Mouse (Mus musculus): Measurements from ENCODE around the gene Cep164. TPM values are rescaled to one million over a fixed set of nuclear protein-coding genes. Genes with fewer than 3 reads are reported as not detected.

Cep164 gene
- polyA plus RNA-seq, 1 experiment from 2014 or later: 24.1 TPM

DNA sequence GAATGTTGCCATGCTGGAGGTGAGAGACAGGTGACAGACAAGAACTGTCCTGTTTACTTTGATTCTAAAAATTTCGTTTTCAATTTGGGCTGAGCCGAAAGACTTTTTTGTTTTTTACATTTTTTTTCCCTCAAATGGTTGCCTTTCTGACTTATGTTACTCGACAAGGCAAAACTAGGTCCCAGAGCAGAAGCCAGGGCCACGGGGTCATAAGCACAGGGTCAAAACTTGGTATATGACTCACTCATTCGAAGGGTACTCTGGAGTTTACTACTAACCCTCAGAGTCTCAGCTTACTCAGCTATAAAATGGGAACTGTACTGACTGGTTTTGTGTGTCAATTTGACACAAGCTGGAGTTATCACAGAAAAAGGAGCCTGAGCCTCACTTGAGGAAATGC is 58.9 kb downstream of the Cep164 start:
- H3K4me3 ChIP-seq (ENCODE audit: low read length): no peak overlapping the region
- no peaks in the 10 kb centered on the region for H3K27me3 ChIP-seq (ENCODE audit: insufficient read depth, low read length)
- no peaks in the 10 kb centered on the region for H3K4me1 ChIP-seq (ENCODE audit: insufficient read depth, low read length)
- H3K9me3 ChIP-seq (ENCODE audit: low read length): no peaks in the 10 kb centered on the region
- H3K27ac ChIP-seq (ENCODE audit: low read length): no peak overlapping the region
- no peak overlapping the region for H3K4me2 ChIP-seq (replicated peaks; ENCODE audit: low read depth, low read length)
- no peak overlapping the region for H3K9ac ChIP-seq (replicated peaks; ENCODE audit: low read length)
- no peak for ATAC-seq (ENCODE audit: low FRiP score, low TSS enrichment)
- peaks cover 40% of the 10 kb centered on the region for H3K36me3 ChIP-seq (ENCODE audit: insufficient read depth, low read length)
- WGBS: 76% methylated on average over 5 of the region's 5 CpGs

DNA sequence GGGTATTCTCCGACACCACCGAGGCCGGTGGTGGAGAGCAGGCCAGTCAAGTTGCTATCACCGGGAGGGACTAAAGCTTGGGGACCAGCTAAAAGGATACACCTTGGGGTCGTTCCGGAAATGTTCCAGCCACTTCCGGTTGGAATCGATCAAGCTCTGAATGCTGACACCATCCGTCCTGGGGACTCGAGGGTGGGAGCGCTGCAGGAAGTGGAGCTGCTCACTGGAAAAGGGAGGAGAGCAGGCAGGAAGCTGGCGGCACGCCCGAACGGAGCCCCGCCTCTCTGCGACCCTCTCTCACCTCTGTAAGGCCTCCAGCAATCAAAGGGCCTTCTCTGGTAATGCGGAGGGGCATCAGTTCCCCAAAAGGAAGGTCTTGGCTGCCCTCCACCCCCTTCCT is 60.1 kb downstream of the Cep164 start:
- Histone ChIP-seq H3K4me3 (ENCODE audit: low read length) (no peak overlapping the region), H3K4me2 (replicated peaks; ENCODE audit: low read depth, low read length) (no peak overlapping the region), H3K27ac (ENCODE audit: low read length) (no peak overlapping the region), H3K27me3 (ENCODE audit: insufficient read depth, low read length) (no peaks in the 10 kb centered on the region), H3K9ac (replicated peaks; ENCODE audit: low read length) (no peak overlapping the region), H3K36me3 (ENCODE audit: insufficient read depth, low read length) (peaks cover 29% of the 10 kb centered on the region), H3K9me3 (ENCODE audit: low read length) (no peaks in the 10 kb centered on the region), H3K4me1 (ENCODE audit: insufficient read depth, low read length) (no peaks in the 10 kb centered on the region)
- 74% methylated on average over 18 of the region's 18 CpGs for WGBS
- ATAC-seq (ENCODE audit: low FRiP score, low TSS enrichment): no peak

DNA sequence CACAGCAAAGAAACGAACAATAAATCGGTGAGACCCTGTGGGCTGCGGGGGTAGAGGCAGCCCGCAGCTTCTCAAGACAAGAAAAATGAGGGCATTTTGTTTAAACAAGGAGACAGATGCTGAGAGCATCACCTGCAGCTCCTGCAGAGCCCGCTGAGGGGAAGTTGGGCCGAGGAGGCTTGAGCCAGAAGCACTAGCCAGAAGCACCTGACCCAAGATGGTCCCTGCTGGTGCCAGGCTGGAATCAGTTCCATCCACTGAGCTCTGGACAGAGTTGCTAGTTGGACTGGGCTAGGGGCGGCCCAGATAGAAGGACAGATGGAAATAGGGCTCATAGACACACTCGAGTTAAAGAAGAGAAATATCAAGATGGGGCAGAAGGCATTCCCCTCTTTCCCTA is 61.3 kb downstream of the Cep164 start:
- Histone ChIP-seq H3K9ac (replicated peaks; ENCODE audit: low read length) (no peak overlapping the region), H3K4me2 (replicated peaks; ENCODE audit: low read depth, low read length) (no peak overlapping the region), H3K4me3 (ENCODE audit: low read length) (no peak overlapping the region), H3K36me3 (ENCODE audit: insufficient read depth, low read length) (peaks cover 21% of the 10 kb centered on the region), H3K9me3 (ENCODE audit: low read length) (no peaks in the 10 kb centered on the region), H3K4me1 (ENCODE audit: insufficient read depth, low read length) (no peaks in the 10 kb centered on the region), H3K27ac (ENCODE audit: low read length) (no peak overlapping the region), H3K27me3 (ENCODE audit: insufficient read depth, low read length) (no peaks in the 10 kb centered on the region)
- no peak for ATAC-seq (ENCODE audit: low FRiP score, low TSS enrichment)
- WGBS: 79% methylated on average over 8 of the region's 8 CpGs

DNA sequence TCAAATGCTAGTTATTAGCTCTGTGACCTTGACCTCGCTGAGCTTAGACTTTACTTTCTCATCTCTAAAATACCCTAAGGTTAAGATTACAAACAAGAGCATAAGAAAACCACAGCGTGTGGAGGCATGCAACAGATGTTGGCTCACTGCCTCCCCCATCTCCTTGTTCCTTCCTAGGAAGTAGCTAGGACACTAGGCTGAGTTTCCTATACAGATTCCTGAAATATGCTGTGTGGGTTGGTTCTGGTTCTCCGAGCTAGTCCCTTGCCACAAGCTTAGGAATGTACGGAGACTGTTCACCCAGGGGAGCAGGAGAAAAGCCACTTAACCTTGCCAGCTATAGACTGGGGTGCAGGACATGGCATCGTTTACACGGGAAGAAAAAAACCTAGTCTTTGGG is 62.3 kb downstream of the Cep164 start:
- Histone ChIP-seq H3K9me3 (ENCODE audit: low read length) (no peaks in the 10 kb centered on the region), H3K4me1 (ENCODE audit: insufficient read depth, low read length) (no peaks in the 10 kb centered on the region), H3K9ac (replicated peaks; ENCODE audit: low read length) (no peak overlapping the region), H3K4me2 (replicated peaks; ENCODE audit: low read depth, low read length) (no peak overlapping the region), H3K27ac (ENCODE audit: low read length) (no peak overlapping the region), H3K4me3 (ENCODE audit: low read length) (no peak overlapping the region), H3K36me3 (ENCODE audit: insufficient read depth, low read length) (peaks cover 17% of the 10 kb centered on the region), H3K27me3 (ENCODE audit: insufficient read depth, low read length) (no peaks in the 10 kb centered on the region)
- no peak for ATAC-seq (ENCODE audit: low FRiP score, low TSS enrichment)
- 78% methylated on average over 6 of the region's 6 CpGs for WGBS

DNA sequence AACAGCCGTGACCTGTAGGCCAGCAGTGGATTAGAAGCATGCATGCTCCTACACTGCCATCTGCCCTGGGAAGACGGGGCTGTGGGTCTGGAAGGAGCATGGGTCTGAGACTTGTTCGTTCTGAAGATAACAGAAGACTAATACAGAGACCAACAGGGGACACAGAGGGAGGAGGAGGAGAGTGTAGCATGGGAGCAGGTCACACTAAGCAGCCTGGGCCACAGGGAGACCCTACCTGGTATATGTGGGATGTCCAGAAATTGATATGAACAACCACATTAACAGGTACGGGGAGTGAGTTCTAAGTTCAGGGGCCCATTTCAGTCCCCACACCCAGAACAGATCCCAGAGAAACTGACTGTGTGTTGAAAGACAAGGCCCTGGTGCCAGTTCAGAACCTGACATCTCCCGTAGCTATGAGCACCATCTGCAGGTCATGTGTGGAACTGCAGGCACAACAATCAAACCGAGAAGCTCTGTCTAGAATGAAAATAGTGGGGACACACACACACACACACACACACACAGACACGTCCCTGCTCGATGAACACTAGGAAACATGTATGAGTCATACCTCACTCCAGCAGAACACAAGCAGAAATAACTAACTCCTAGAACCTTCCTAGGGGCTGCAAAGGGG is 73.9 kb downstream of the Cep164 start:
- Histone ChIP-seq H3K9me3 (ENCODE audit: low read length) (no peaks in the 10 kb centered on the region), H3K4me1 (ENCODE audit: insufficient read depth, low read length) (no peaks in the 10 kb centered on the region), H3K4me2 (replicated peaks; ENCODE audit: low read depth, low read length) (no peak overlapping the region), H3K27ac (ENCODE audit: low read length) (no peak overlapping the region), H3K27me3 (ENCODE audit: insufficient read depth, low read length) (no peaks in the 10 kb centered on the region), H3K36me3 (ENCODE audit: insufficient read depth, low read length) (no peaks in the 10 kb centered on the region), H3K9ac (replicated peaks; ENCODE audit: low read length) (no peak overlapping the region), H3K4me3 (ENCODE audit: low read length) (no peak overlapping the region)
- WGBS: 34% methylated on average over 8 of the region's 8 CpGs
- no peak for ATAC-seq (ENCODE audit: low FRiP score, low TSS enrichment)

DNA sequence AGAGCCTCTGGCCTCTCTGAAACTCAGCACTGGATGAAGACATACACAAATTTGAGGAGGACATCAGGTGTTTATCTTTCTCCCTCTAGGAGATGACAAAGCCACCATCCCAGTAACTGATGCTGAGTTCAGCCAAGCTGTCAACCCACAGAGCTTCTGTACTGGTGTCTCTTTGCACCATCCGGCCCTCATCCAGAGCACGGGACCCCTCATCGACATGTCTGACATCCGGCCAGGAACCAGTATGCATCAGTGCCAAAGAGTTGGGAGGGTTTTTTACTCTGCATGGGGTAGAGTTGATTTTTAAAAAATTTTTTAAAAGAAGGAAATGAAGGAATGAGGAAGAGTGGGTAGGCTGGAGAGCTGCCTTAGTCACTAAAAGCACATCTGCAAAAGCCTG is 78.6 kb downstream of the Cep164 start:
- no peak for ATAC-seq (ENCODE audit: low FRiP score, low TSS enrichment)

DNA sequence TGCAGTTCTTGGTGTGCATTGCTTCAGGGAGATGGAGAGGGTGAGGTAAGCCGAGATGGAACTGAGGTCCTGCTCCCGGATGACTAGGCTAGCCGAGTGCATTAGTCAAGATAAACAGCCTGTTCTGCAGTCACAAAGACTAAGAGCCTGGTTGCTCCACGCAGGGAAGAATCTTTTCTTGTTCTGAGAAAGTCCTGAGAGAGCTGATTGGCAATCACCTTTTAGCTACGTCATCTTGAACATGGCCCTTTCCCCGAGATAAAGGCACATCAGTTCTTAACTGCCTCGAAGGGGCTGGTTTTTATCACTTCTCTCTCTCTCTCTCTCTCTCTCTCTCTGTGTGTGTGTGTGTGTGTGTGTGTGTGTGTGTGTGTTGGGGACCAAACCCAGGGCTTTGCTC is 83.0 kb downstream of the Cep164 start:
- H3K4me1 ChIP-seq (ENCODE audit: insufficient read depth, low read length): no peaks in the 10 kb centered on the region
- H3K27me3 ChIP-seq (ENCODE audit: insufficient read depth, low read length): no peaks in the 10 kb centered on the region
- WGBS: 42% methylated on average over 7 of the region's 7 CpGs
- H3K36me3 ChIP-seq (ENCODE audit: insufficient read depth, low read length): no peaks in the 10 kb centered on the region
- no peak overlapping the region for H3K4me3 ChIP-seq (ENCODE audit: low read length)
- no peaks in the 10 kb centered on the region for H3K9me3 ChIP-seq (ENCODE audit: low read length)
- no peak overlapping the region for H3K27ac ChIP-seq (ENCODE audit: low read length)
- ATAC-seq (ENCODE audit: low FRiP score, low TSS enrichment): no peak
- no peak overlapping the region for H3K4me2 ChIP-seq (replicated peaks; ENCODE audit: low read depth, low read length)
- no peak overlapping the region for H3K9ac ChIP-seq (replicated peaks; ENCODE audit: low read length)

More for the DNA sequence above, 78.6 kb downstream of the Cep164 start:
- Histone ChIP-seq H3K27ac (ENCODE audit: low read length) (no peak overlapping the region), H3K27me3 (ENCODE audit: insufficient read depth, low read length) (no peaks in the 10 kb centered on the region), H3K9me3 (ENCODE audit: low read length) (no peaks in the 10 kb centered on the region), H3K9ac (replicated peaks; ENCODE audit: low read length) (no peak overlapping the region), H3K4me3 (ENCODE audit: low read length) (no peak overlapping the region), H3K4me2 (replicated peaks; ENCODE audit: low read depth, low read length) (no peak overlapping the region), H3K36me3 (ENCODE audit: insufficient read depth, low read length) (no peaks in the 10 kb centered on the region), H3K4me1 (ENCODE audit: insufficient read depth, low read length) (no peaks in the 10 kb centered on the region)
- WGBS: 95% methylated on average over 4 of the region's 4 CpGs

DNA sequence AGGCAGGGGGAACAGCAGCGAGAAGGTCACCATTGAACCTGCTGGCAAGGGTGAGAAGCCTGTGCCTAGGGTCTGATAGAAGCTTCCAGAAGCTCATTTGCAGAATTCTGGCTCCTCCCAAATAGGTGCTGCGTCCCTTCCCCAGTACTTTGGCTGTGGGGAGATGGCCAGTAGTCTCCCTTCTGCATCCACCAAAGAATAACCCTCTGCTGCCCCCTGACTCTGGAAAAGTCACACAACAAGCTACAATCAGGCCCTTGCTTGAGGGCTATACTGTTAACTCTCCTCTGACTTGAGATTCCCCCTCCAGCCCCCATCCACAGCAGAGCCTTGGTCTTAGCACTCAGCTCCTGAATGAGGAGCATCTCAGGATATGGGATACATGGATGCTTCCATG is 87.9 kb downstream of the Cep164 start:
- no peaks in the 10 kb centered on the region for H3K9me3 ChIP-seq (ENCODE audit: low read length)
- no peaks in the 10 kb centered on the region for H3K27me3 ChIP-seq (ENCODE audit: insufficient read depth, low read length)
- H3K4me1 ChIP-seq (ENCODE audit: insufficient read depth, low read length): no peaks in the 10 kb centered on the region
- H3K9ac ChIP-seq (replicated peaks; ENCODE audit: low read length): no peak overlapping the region
- no peak for ATAC-seq (ENCODE audit: low FRiP score, low TSS enrichment)
- H3K4me3 ChIP-seq (ENCODE audit: low read length): no peak overlapping the region
- H3K4me2 ChIP-seq (replicated peaks; ENCODE audit: low read depth, low read length): no peak overlapping the region
- no peak overlapping the region for H3K27ac ChIP-seq (ENCODE audit: low read length)
- 50% methylated on average over 2 of the region's 2 CpGs for WGBS
- no peaks in the 10 kb centered on the region for H3K36me3 ChIP-seq (ENCODE audit: insufficient read depth, low read length)

DNA sequence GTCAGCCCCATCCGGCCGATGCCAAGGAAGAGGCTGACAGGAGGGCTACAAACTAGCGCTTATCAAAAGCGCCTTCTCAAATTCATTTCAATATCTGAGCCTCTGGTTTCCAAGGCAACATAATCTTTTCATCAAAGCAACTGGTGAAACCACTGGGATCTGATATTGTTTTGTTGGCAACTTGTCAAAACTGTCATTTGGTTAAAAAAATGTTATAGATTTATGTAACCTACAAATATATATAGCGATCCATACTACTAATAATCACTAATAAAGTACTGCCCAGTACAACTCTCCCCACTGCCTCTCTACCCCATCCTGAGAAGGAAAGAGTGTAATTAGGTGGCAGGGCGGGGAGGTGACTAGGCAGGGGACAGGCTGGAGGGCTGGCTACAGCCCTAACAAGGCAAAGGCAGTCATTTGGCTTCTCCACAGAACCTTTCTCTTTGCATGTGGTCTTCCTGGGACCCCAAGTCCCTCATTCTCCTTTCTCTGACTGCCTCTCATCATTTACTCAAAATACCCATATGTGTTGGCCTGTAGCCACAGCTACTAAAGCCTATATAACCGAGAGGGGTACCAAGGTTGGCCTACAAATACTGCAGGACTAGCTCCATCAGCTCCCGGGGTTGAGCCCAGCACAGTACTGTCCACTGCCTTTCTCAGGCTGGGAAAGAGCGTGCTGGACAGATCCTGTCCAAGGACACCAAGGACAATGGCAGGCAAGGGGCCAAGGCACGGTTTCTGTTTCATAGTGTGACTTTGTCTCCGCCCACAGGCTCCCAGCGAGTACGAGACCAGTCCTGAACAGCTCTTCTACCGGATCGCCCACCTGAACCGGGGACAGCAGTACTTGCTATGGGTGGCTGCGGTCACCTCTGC is 88.5 kb downstream of the Cep164 start:
- no peaks in the 10 kb centered on the region for H3K36me3 ChIP-seq (ENCODE audit: insufficient read depth, low read length)
- H3K9me3 ChIP-seq (ENCODE audit: low read length): no peaks in the 10 kb centered on the region
- H3K4me2 ChIP-seq (replicated peaks; ENCODE audit: low read depth, low read length): no peak overlapping the region
- H3K27me3 ChIP-seq (ENCODE audit: insufficient read depth, low read length): no peaks in the 10 kb centered on the region
- no peaks in the 10 kb centered on the region for H3K4me1 ChIP-seq (ENCODE audit: insufficient read depth, low read length)
- H3K4me3 ChIP-seq (ENCODE audit: low read length): no peak overlapping the region
- 55% methylated on average over 17 of the region's 17 CpGs for WGBS
- ATAC-seq (ENCODE audit: low FRiP score, low TSS enrichment): no peak
- no peak overlapping the region for H3K9ac ChIP-seq (replicated peaks; ENCODE audit: low read length)
- H3K27ac ChIP-seq (ENCODE audit: low read length): no peak overlapping the region

DNA sequence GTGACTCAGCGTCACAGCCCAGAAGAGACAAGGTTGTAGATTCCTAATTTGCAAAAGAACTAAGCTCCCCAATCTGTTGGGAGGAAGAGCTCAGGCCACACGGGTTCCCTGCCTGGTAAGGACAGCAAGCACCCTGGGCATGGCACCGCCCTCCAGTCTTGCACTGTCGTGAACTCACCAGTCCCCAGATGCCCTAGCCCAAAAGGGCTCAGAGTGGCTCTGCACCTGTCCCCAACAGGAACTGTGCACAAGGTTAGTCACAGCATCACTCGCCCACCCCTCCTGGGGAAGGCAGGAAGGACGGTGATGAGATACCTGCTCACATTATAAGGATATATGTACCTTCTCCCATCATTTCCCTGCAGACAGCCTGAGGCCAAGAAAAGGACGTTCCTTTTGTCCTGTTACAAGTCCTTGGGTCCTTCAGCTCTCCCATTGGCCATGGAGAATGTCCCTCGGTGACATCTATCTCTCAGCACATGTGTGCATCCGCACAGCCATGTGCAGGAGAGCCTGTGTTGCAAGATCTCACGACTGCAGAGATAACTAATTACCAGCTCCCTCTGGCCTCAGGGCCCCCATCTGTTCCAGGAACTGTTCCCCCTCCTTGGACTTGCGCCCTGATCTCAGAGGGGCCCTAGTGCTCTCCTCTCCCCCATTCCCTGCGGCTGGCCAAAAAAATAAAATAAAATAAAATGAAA is 89.3 kb downstream of the Cep164 start:
- no peak overlapping the region for H3K4me2 ChIP-seq (replicated peaks; ENCODE audit: low read depth, low read length)
- no peak for ATAC-seq (ENCODE audit: low FRiP score, low TSS enrichment)
- no peak overlapping the region for H3K4me3 ChIP-seq (ENCODE audit: low read length)
- no peak overlapping the region for H3K27ac ChIP-seq (ENCODE audit: low read length)
- H3K9me3 ChIP-seq (ENCODE audit: low read length): no peaks in the 10 kb centered on the region
- no peaks in the 10 kb centered on the region for H3K36me3 ChIP-seq (ENCODE audit: insufficient read depth, low read length)
- H3K4me1 ChIP-seq (ENCODE audit: insufficient read depth, low read length): no peaks in the 10 kb centered on the region
- H3K27me3 ChIP-seq (ENCODE audit: insufficient read depth, low read length): no peaks in the 10 kb centered on the region
- 66% methylated on average over 12 of the region's 12 CpGs for WGBS
- no peak overlapping the region for H3K9ac ChIP-seq (replicated peaks; ENCODE audit: low read length)
